Mouse (Mus musculus): ENCODE results near the gene Palmd. TPM values are rescaled to one million over a fixed set of nuclear protein-coding genes. Genes with fewer than 3 reads are reported as not detected.

Palmd gene
- polyA plus RNA-seq, 1 experiment from 2014 or later = 4.9 TPM

- no peak for DNase-seq
- H3K27me3 ChIP-seq (ENCODE audit: insufficient read depth, low read length) = no peaks in the 10 kb centered on the region
- no peak for TF ChIP-seq CTCF (IDR thresholded peaks at IDR 0.05; ENCODE audit: low read depth)
- ATAC-seq (ENCODE audit: insufficient read depth) = no peak
- WGBS = 74% methylated on average over 15 of the region's 15 CpGs
- no peak overlapping the region for H3K9ac ChIP-seq
- H3K27ac ChIP-seq (ENCODE audit: low read depth) = no peak overlapping the region
- H3K4me1 ChIP-seq (ENCODE audit: insufficient read depth) = 0 out of 2 replicates have a peak, but pooled peaks cover under 1% of the 10 kb centered on the region
- no peaks in the 10 kb centered on the region for H3K36me3 ChIP-seq (ENCODE audit: insufficient read depth)
- no peak overlapping the region for H3K4me2 ChIP-seq
- H3K4me3 ChIP-seq (ENCODE audit: low read depth, low read length) = no peak overlapping the region
- H3K9me3 ChIP-seq (ENCODE audit: low read depth, low read length) = no peaks in the 10 kb centered on the region
Observed at GRCm38 (mm10) chr3:116961354-116962142, 7.2 kb downstream of the Palmd start.

- no peaks in the 10 kb centered on the region for H3K4me1 ChIP-seq (ENCODE audit: insufficient read depth)
- H3K4me2 ChIP-seq = no peak overlapping the region
- H3K9ac ChIP-seq = no peak overlapping the region
- H3K27me3 ChIP-seq (ENCODE audit: insufficient read depth, low read length) = no peaks in the 10 kb centered on the region
- DNase-seq = no peak
- H3K4me3 ChIP-seq (ENCODE audit: low read depth, low read length) = no peak overlapping the region
- no peak for ATAC-seq (ENCODE audit: insufficient read depth)
- no peaks in the 10 kb centered on the region for H3K9me3 ChIP-seq (ENCODE audit: low read depth, low read length)
- H3K36me3 ChIP-seq (ENCODE audit: insufficient read depth) = no peaks in the 10 kb centered on the region
- WGBS = 80% methylated on average over 2 of the region's 2 CpGs
- TF ChIP-seq CTCF (IDR thresholded peaks at IDR 0.05; ENCODE audit: low read depth) = no peak
- no peak overlapping the region for H3K27ac ChIP-seq (ENCODE audit: low read depth)
Observed at GRCm38 (mm10) chr3:116960414-116960813, 8.4 kb downstream of the Palmd start.

GRCm38 (mm10) chr3:116955061-116955460, 13.7 kb downstream of the Palmd start:
- ATAC-seq (ENCODE audit: insufficient read depth) = no peak
- no peak overlapping the region for H3K4me2 ChIP-seq
- 69% methylated on average over 6 of the region's 6 CpGs for WGBS
- no peaks in the 10 kb centered on the region for H3K36me3 ChIP-seq (ENCODE audit: insufficient read depth)
- no peak overlapping the region for H3K27ac ChIP-seq (ENCODE audit: low read depth)
- H3K4me1 ChIP-seq (ENCODE audit: insufficient read depth) = no peaks in the 10 kb centered on the region
- H3K27me3 ChIP-seq (ENCODE audit: insufficient read depth, low read length) = no peaks in the 10 kb centered on the region
- DNase-seq = no peak
- no peak overlapping the region for H3K4me3 ChIP-seq (ENCODE audit: low read depth, low read length)
- no peak for TF ChIP-seq CTCF (IDR thresholded peaks at IDR 0.05; ENCODE audit: low read depth)
- H3K9ac ChIP-seq = no peak overlapping the region
- H3K9me3 ChIP-seq (ENCODE audit: low read depth, low read length) = no peaks in the 10 kb centered on the region

GRCm38 (mm10) chr3:116953366-116953765, 15.4 kb downstream of the Palmd start:
- H3K4me3 ChIP-seq (ENCODE audit: low read depth, low read length) = no peak overlapping the region
- 78% methylated on average over 6 of the region's 6 CpGs for WGBS
- no peak overlapping the region for H3K27ac ChIP-seq (ENCODE audit: low read depth)
- H3K4me2 ChIP-seq = no peak overlapping the region
- H3K36me3 ChIP-seq (ENCODE audit: insufficient read depth) = no peaks in the 10 kb centered on the region
- ATAC-seq (ENCODE audit: insufficient read depth) = no peak
- no peak overlapping the region for H3K9ac ChIP-seq
- H3K9me3 ChIP-seq (ENCODE audit: low read depth, low read length) = no peaks in the 10 kb centered on the region
- H3K27me3 ChIP-seq (ENCODE audit: insufficient read depth, low read length) = no peaks in the 10 kb centered on the region
- no peaks in the 10 kb centered on the region for H3K4me1 ChIP-seq (ENCODE audit: insufficient read depth)
- TF ChIP-seq CTCF (IDR thresholded peaks at IDR 0.05; ENCODE audit: low read depth) = no peak
- DNase-seq = no peak

GRCm38 (mm10) chr3:116952242-116952899, 16.4 kb downstream of the Palmd start:
- Histone ChIP-seq H3K4me1 (ENCODE audit: insufficient read depth) (no peaks in the 10 kb centered on the region), H3K36me3 (ENCODE audit: insufficient read depth) (no peaks in the 10 kb centered on the region), H3K4me2 (no peak overlapping the region), H3K27me3 (ENCODE audit: insufficient read depth, low read length) (no peaks in the 10 kb centered on the region), H3K27ac (ENCODE audit: low read depth) (no peak overlapping the region), H3K9ac (no peak overlapping the region), H3K4me3 (ENCODE audit: low read depth, low read length) (no peak overlapping the region), H3K9me3 (ENCODE audit: low read depth, low read length) (no peaks in the 10 kb centered on the region)
- TF ChIP-seq CTCF (IDR thresholded peaks at IDR 0.05; ENCODE audit: low read depth) = no peak
- 81% methylated on average over 8 of the region's 8 CpGs for WGBS
- no peak for DNase-seq
- ATAC-seq (ENCODE audit: insufficient read depth) = no peak

- no peaks in the 10 kb centered on the region for H3K4me1 ChIP-seq (ENCODE audit: insufficient read depth)
- no peak overlapping the region for H3K27ac ChIP-seq (ENCODE audit: low read depth)
- ATAC-seq (ENCODE audit: insufficient read depth) = no peak
- H3K4me2 ChIP-seq = no peak overlapping the region
- H3K4me3 ChIP-seq (ENCODE audit: low read depth, low read length) = no peak overlapping the region
- no peak overlapping the region for H3K9ac ChIP-seq
- no peaks in the 10 kb centered on the region for H3K9me3 ChIP-seq (ENCODE audit: low read depth, low read length)
- H3K36me3 ChIP-seq (ENCODE audit: insufficient read depth) = no peaks in the 10 kb centered on the region
- 66% methylated on average over 3 of the region's 3 CpGs for WGBS
- TF ChIP-seq CTCF (IDR thresholded peaks at IDR 0.05; ENCODE audit: low read depth) = no peak
- DNase-seq = no peak
- no peaks in the 10 kb centered on the region for H3K27me3 ChIP-seq (ENCODE audit: insufficient read depth, low read length)
Observed at GRCm38 (mm10) chr3:116951489-116951888, 17.3 kb downstream of the Palmd start.

- Histone ChIP-seq H3K4me1 (ENCODE audit: insufficient read depth) (no peaks in the 10 kb centered on the region), H3K27me3 (ENCODE audit: insufficient read depth, low read length) (no peaks in the 10 kb centered on the region), H3K4me2 (no peak overlapping the region), H3K36me3 (ENCODE audit: insufficient read depth) (no peaks in the 10 kb centered on the region), H3K4me3 (ENCODE audit: low read depth, low read length) (no peak overlapping the region), H3K9ac (no peak overlapping the region), H3K9me3 (ENCODE audit: low read depth, low read length) (no peaks in the 10 kb centered on the region), H3K27ac (ENCODE audit: low read depth) (no peak overlapping the region)
- no peak for TF ChIP-seq CTCF (IDR thresholded peaks at IDR 0.05; ENCODE audit: low read depth)
- WGBS = 59% methylated on average over 6 of the region's 6 CpGs
- ATAC-seq (ENCODE audit: insufficient read depth) (no peak), DNase-seq (peak; percentile 26)
Observed at GRCm38 (mm10) chr3:116950665-116951115, 18.1 kb downstream of the Palmd start.
